Mouse (Mus musculus) heart, postnatal 4 days (tissue): ENCODE results near the gene Prl2c1. TPM values are rescaled to one million over a fixed set of nuclear protein-coding genes. Genes with fewer than 3 reads are reported as not detected.
"Not testable (repeated sequence)": the region's sequence is repeated elsewhere in the genome, so short reads cannot be mapped to it uniquely, and the experiment has no call there.

ENCODE experiments used
- DNase-seq: peaks from one replicate; pipeline ENCODE4 v3.0.0; 2021
- total RNA-seq, 2 experiments: library from RNA; stranded (reverse); gene quantifications; 2 replicates each; pipeline ENCODE4 v1.2.3; 2021

The Prl2c1 gene
- not detected for total RNA-seq

DNA sequence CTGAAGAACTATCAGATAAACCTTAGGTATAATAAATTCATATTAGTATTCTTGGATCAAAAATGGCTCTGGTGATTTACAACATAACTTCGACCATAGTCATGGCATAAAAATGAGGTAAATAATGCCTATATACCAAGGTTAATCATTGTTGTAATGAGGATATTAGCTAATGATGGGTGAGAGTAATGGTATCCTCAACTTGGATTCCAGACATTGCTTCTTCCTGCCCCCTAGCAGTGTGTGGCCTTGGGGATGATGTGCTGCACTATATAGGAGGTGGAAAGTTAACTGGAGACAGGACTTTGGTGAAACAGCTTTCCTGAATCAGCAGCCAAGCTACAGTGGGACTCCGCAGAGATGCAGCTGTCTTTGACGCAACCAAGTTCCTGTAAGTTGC, at the start of gene Prl2c1:
Prl2c1 (plus strand) TSS at position 301 of the 400 bp plus-strand sequence.
- DNase-seq, result no peak

DNA sequence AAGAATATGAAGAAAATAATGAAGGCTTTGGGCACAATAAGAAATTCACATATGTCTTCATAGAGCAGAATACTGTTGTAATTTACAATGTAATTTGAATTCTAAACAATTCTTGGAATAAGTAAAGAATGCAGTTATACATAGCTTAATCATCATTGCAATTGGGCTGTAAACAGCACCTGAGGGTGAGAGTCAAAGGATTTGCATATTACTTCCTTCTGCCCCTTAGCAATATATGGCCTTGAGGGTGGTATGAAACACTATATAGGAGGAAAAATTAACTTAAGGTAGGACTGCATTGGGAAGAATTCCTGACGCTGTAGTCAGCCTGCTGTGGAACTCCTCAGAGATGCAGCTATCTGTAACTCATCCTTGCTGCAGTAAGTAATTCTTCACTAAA, 47.8 kb upstream of the Prl2c1 start, which contains the start of gene Prl2a1:
Prl2a1 (plus strand) TSS at position 301 of the 400 bp plus-strand sequence.
- no peak for DNase-seq

DNA sequence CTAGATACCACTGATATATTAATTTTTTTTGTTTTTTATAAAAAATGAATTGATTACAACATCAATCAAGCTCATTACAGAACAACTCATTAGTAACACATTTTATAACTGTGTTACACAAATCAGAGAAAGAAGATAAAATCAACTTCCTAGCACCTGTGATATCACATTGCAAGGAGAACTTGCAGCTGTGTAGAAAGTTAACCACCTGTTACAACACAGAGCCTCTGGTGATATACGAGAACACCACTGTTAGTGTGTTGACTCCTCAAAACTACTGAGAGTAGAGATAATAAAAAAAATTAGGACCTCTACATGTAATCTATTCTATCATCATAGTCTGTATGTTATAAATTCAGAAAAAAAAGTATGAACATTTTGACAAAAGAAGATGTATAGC, 46.4 kb upstream of the Prl2c1 start:
- no peak for DNase-seq

DNA sequence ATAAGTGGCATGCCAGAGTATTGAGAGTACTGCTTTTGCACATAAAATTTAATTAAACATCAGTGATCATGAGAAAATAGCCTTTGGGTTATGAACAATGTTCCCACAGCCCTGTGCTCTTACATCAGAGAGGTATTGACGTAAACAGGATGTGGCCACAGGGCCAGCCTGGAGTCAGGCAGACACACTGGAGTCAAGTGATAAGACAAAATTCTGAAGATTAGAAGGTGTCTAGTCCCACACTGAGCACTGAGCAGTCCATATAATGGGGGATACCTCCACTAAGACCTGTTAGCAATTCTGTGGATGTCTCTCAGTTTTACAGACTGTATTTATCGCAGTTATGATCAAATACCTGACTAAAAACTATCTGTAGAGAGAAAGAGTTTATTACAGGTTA, 55.1 kb downstream of the Prl2c1 start:
- not testable (repeated sequence) for DNase-seq

Other genes with a start within 250 kb of the Prl2c1 start
- not detected for gene Prl7b1, start 238.8 kb upstream of the Prl2c1 start, total RNA-seq
- not detected for gene Prl7a1, start 206.8 kb upstream of the Prl2c1 start, total RNA-seq
- gene Prl7a2, start 181.3 kb upstream of the Prl2c1 start, total RNA-seq, result not detected
- gene Prl7d1, start 132.6 kb upstream of the Prl2c1 start, total RNA-seq, result not detected
- gene Prl7c1, start 68.5 kb upstream of the Prl2c1 start, total RNA-seq, result not detected
- gene Prl2a1, start 47.7 kb upstream of the Prl2c1 start, total RNA-seq, result not detected
- not detected for gene Prl4a1, start 166.9 kb downstream of the Prl2c1 start, total RNA-seq